Mouse (Mus musculus): Measurements from ENCODE around the gene Neto2. TPM values are rescaled to one million over a fixed set of nuclear protein-coding genes. Genes with fewer than 3 reads are reported as not detected.
A peak's percentile ranks its signal among the peaks of the same experiment; 100 is the strongest.

Neto2 gene
- total RNA-seq, 2 experiments from 2014 or later: 9.2 to 9.9 TPM

DNA sequence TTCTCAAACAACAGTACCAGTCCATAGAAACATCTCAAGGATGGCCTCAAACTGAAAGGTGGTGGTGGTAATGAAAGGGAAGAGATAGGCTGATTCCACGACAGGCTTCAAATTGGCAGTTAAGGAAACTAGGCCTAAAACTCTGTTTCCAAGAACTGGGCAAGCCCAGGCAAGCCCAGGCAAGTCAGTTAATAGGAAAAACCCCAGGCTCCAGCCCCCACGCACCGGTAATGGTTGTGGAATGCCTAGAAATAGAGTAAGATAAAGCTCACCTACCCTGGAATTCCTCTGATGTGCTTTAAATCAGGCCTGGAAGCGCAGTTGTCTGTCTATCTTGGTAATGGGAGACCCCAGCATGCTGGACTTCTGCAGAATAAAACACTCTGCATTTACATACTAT lies 98.0 kb downstream of the Neto2 start:
- DNase-seq: no peak

GRCm38 (mm10) chr8:85601741-85602140 lies 99.0 kb downstream of the Neto2 start:
- DNase-seq: no peak

DNA sequence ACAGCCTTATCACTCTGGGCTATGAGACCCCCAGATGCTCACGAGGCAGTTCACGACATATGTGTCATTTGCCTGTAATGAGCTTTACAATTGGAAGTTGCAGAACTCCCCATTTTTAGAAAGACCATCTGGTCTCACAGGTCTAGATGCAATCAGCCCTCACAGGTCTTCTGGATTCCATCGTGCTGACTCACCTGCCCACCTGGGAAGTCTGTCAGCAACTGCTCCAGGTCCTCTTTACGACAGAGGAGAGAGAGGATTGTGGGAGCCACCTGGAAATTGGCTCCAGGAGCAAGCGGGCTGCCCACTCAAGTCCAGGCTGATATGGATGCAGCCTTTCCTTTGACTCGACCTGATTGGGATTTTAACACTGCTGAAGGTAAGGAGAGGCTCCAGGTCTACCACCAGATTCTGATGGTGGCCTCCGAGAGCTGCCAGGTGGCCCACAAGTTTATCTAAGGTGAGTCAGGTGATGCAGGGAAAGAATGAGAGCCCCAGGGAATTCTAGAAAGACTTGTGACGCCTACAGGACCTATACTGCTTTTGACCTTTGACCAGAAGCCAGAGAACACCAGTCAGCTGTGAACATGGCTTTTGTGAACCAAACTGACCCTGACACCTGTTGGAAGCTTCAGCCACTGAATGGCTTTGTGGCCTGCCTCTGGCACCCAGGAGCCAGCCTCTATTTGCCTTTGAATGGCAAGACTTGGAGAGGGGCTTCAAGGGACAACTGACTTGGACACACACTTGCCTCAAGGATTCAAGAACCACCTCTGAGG lies 103.1 kb downstream of the Neto2 start:
- DNase-seq: no peak

GRCm38 (mm10) chr8:85595391-85595790 lies 105.3 kb downstream of the Neto2 start:
- DNase-seq: peak; percentile 40

DNA sequence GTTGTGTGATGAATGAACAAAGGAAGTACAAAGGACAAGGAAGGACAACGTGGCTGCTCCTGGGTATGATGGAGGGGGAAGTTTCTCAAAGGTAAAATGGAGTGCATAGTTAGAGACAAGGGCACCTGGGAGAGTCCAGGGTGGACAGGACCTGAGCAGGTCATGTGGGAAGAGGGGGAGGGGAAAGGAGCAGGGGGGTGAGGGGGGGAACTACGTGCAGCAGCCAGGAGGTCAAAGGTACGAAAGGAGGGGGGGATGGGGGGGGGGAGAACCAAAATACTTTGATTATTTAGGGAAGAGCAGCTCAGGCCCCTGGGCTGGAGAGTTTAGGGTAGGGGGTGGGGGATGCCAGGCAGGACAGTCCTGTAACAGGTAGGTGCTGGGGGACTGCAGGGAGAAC lies 105.7 kb downstream of the Neto2 start:
- no peak for DNase-seq

- DNase-seq: no peak
These were observed 107.4 kb downstream of the Neto2 start for GRCm38 (mm10) chr8:85593324-85593723.

DNA sequence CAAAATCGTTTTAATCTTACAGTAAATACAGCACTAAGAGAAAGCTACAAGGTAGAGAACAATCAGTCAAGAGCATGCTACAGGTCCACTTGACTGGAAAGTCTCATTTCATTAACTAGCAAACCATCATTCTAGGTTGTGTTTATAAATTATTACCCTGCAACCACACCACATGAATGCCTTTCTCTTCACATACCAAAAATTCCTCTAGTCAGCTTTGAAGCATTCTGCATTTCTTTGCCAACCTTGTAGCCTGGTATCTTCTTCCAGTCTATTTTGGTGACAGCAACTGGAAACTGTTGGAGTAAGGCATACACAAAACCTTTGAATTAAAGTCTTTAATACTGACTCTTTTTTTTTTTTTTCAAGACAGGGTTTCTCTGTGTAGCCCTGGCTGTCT lies 109.2 kb downstream of the Neto2 start:
- no peak for DNase-seq

DNA sequence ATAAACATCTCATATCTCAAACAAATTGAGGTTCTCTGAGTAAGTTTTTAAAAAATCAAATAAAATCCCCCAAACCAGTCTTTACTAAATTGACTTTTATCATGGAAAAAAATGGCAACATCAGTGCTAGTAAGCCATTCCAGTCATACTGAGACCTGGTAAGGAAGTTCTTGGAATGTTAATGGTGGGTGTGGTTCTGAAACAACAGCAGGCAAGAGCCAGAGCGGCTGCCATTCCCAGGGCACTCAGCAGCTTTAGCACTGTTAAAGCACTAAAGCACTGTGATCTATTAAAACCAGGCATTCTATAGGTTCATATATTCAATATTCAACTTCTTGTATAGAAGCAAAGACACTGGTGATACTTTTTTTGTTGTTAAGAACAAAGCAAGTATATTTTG lies 110.5 kb downstream of the Neto2 start:
- no peak for DNase-seq

- peak; percentile 19 for DNase-seq
These were observed 112.1 kb downstream of the Neto2 start for GRCm38 (mm10) chr8:85588596-85588995.

Small RNA genes within 50 kb of the gene (microRNA-seq; reads per million reads assigned to microRNA genes)
- gene Mir8109: 0 reads per million in 2 experiments

Other genes starting within 250 kb of the Neto2 start
- gene Gpt2, start 208.3 kb downstream of the Neto2 start, total RNA-seq (2021): 1 to 10 TPM; 8.5 to 9.2 TPM
- gene Dnaja2, start 145.6 kb downstream of the Neto2 start, total RNA-seq (2021): 100 to 1,000 TPM; 184 to 192 TPM
- 10 to 100 TPM; 48.4 to 50.8 TPM for gene Itfg1, start 140.0 kb upstream of the Neto2 start, total RNA-seq (2021)
- gene Phkb, start 140.0 kb upstream of the Neto2 start, total RNA-seq (2021): 10 to 100 TPM; 39.9 to 47.0 TPM